Mouse (Mus musculus) liver, postnatal 0 days (tissue): ENCODE data around the gene Kat2a. TPM values are rescaled to one million over a fixed set of nuclear protein-coding genes. Genes with fewer than 3 reads are reported as not detected.
A peak's percentile ranks its signal among the peaks of the same experiment; 100 is the strongest.

ENCODE experiments used
- ATAC-seq: fragments of 200-750 bp; cut with Nextera tagmentation; 2 replicates; pipeline ENCODE4 v1.8.0; 2017; ENCODE audit warnings: mild to moderate bottlenecking, moderate library complexity
- DNase-seq: peaks from one replicate; pipeline ENCODE4 v3.0.0-alpha.2; 2016
- H3K27ac ChIP-seq: fragments of 300-500 bp; sonication (generic); 2 replicates; pipeline ENCODE4 v1.5.1; 2014; ENCODE audit warnings: antibody characterized with exemption, moderate library complexity, mild to moderate bottlenecking, low read depth
- H3K27me3 ChIP-seq: fragments of 300-500 bp; sonication (generic); 2 replicates; pipeline ENCODE4 v1.6.1; 2014; ENCODE audit warnings: low read length, control low read depth, mixed read lengths; ENCODE audit not compliant: insufficient read depth
- H3K36me3 ChIP-seq: fragments of 300-500 bp; sonication (generic); replicated peaks from 2 replicates; pipeline ENCODE4 v1.6.1; 2014; ENCODE audit warnings: mild to moderate bottlenecking, control low read depth, low read length, moderate library complexity, mixed read lengths; ENCODE audit not compliant: insufficient read depth
- H3K4me1 ChIP-seq: fragments of 300-500 bp; sonication (generic); 2 replicates; pipeline ENCODE4 v1.6.1; 2014; ENCODE audit warnings: antibody characterized with exemption, mild to moderate bottlenecking, control low read depth; ENCODE audit not compliant: insufficient read depth
- H3K4me2 ChIP-seq: fragments of 300-500 bp; sonication (generic); 2 replicates; pipeline ENCODE4 v1.6.1; 2014; ENCODE audit warnings: low read depth, mild to moderate bottlenecking, low read length, moderate library complexity, mixed read lengths
- H3K4me3 ChIP-seq: fragments of 300-500 bp; sonication (generic); 2 replicates; pipeline ENCODE4 v1.5.1; 2014; ENCODE audit warnings: low read depth, low read length
- H3K9ac ChIP-seq: fragments of 300-500 bp; sonication (generic); replicated peaks from 2 replicates; pipeline ENCODE4 v1.6.1; 2014; ENCODE audit warnings: mild to moderate bottlenecking, moderate library complexity
- H3K9me3 ChIP-seq: fragments of 300-500 bp; sonication (generic); 2 replicates; pipeline ENCODE4 v1.6.1; 2016; ENCODE audit warnings: mild to moderate bottlenecking, control low read depth, low read length, mixed read lengths
- CTCF ChIP-seq: sonication (generic); IDR thresholded peaks from 2 replicates; pipeline ENCODE4 v1.5.1; 2016; ENCODE audit warnings: antibody characterized with exemption, low read depth
- EP300 ChIP-seq: IDR thresholded peaks from 2 replicates; pipeline ENCODE4 v1.6.1; 2016; ENCODE audit warnings: antibody characterized with exemption, low read depth, mild to moderate bottlenecking
- WGBS: fragments of 180-500 bp; shearing (Covaris S2); extraction: QIAGEN DNeasy Blood & Tissue Kit; methylation state at CpG from one replicate; pipeline ENCODE4 v1.1.7; 2014; ENCODE audit not compliant: insufficient replicate concordance; 5-methylcytosine and 5-hydroxymethylcytosine counted together
- polyA plus RNA-seq: library from polyadenylated mRNA; unstranded; fragments of >200 nt; fragmentation: Nextera tagmentation; extraction: Ambion mirVana; gene quantifications from 2 replicates; pipeline ENCODE4 v1.2.1, GENCODE M21; 2015

Gene Kat2a
- polyA plus RNA-seq, 1 experiment from 2014 or later, result 9.2 TPM

GRCm38 (mm10) chr11:100738066-100738604 is 25.9 kb upstream of the Kat2a start, which contains the start of gene Rab5c:
Gene Rab5c, minus strand, starts transcription at chr11:100738215.
- H3K4me1 ChIP-seq, result peaks cover 33% of the 10 kb centered on the region
- WGBS, result under 1% methylated on average over 39 of the region's 39 CpGs
- TF ChIP-seq EP300 (peak; percentile 54; the same call in 1 of the 2 replicates), CTCF (0 out of 2 replicates have a peak, but pooled peaks have one; percentile 12)

GRCm38 (mm10) chr11:100737105-100737733 is 25.0 kb upstream of the Kat2a start:
- TF ChIP-seq CTCF (no peak), EP300 (no peak)
- Histone ChIP-seq H3K4me3 (peak overlapping the region; percentile 100), H3K4me2 (peak overlapping the region; percentile 82), H3K9me3 (no peaks in the 10 kb centered on the region), H3K27me3 (no peaks in the 10 kb centered on the region), H3K27ac (peak overlapping the region; percentile 97), H3K9ac (peak overlapping the region; percentile 100), H3K4me1 (peaks cover 33% of the 10 kb centered on the region), H3K36me3 (peaks cover 13% of the 10 kb centered on the region; the same call in 1 of the 2 replicates)
- under 1% methylated on average over 13 of the region's 13 CpGs for WGBS
- peak; percentile 45 for DNase-seq
- ATAC-seq, result peak; percentile 5; the same call in 1 of the 2 replicates

More at GRCm38 (mm10) chr11:100738066-100738604, 25.9 kb upstream of the Kat2a start, which contains the start of gene Rab5c:
- H3K4me2 ChIP-seq, result peak within 1 kb of the TSS; percentile 88
- DNase-seq, result peak; percentile 99
- no peaks in the 10 kb centered on the region for H3K27me3 ChIP-seq
- peak within 1 kb of the TSS; percentile 100 for H3K9ac ChIP-seq
- H3K36me3 ChIP-seq, result peaks cover 6% of the 10 kb centered on the region; the same call in 1 of the 2 replicates
- ATAC-seq, result peak; percentile 99
- no peaks in the 10 kb centered on the region for H3K9me3 ChIP-seq
- peak within 1 kb of the TSS; percentile 100 for H3K4me3 ChIP-seq
- H3K27ac ChIP-seq, result peak within 1 kb of the TSS; percentile 97

GRCm38 (mm10) chr11:100736746-100737080 is 24.4 kb upstream of the Kat2a start:
- H3K36me3 ChIP-seq, result peaks cover 15% of the 10 kb centered on the region; the same call in 1 of the 2 replicates
- DNase-seq (no peak), ATAC-seq (no peak)
- TF ChIP-seq CTCF (no peak), EP300 (no peak)
- 39% methylated on average over 4 of the region's 4 CpGs for WGBS
- peak overlapping the region; percentile 82 for H3K4me2 ChIP-seq
- no peaks in the 10 kb centered on the region for H3K27me3 ChIP-seq
- peak overlapping the region; percentile 100 for H3K9ac ChIP-seq
- H3K4me1 ChIP-seq, result peaks cover 35% of the 10 kb centered on the region
- H3K9me3 ChIP-seq, result no peaks in the 10 kb centered on the region
- peak overlapping the region; percentile 97 for H3K27ac ChIP-seq
- H3K4me3 ChIP-seq, result peak overlapping the region; percentile 100

DNA sequence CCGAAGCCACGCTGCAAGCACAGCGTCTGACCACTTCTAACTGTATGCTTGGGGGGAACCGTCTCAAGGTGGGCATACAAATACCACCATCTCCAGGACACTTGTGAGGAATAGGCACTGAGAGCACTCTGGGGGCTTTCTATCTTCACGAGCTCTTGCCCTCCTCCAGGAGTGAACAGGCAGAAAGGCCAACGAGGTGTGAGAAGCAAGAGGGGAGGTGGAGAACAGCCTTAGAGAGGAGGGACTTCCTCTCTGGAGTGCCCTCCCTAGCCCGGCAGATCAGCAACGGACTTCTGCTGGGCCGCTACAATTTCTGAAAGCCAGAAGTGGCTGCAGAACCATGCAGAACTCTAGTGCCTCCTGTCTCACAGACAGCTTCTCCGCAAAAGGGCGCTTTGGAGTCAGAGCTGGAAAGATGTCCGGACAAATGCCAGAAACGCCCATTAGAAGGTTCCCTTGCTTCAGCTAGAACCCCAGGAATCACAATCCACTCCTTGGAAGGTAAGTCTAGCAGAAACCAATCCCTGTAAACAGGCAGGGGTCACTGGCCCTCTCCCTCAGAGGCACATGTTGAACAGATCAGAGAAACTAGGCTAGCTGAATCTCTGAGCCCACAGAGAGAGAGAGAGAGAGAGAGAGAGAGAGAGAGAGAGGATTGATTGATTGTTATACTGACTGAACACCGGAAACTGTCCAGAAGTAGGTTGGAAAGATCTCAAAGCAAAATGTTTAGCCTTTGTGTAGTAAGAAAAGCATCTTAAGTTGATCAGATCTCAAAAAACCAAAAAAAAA is 23.9 kb upstream of the Kat2a start:
- H3K4me3 ChIP-seq, result peak overlapping the region; percentile 100
- peak overlapping the region; percentile 100 for H3K9ac ChIP-seq
- H3K4me2 ChIP-seq, result peak overlapping the region; percentile 82
- no peaks in the 10 kb centered on the region for H3K27me3 ChIP-seq
- DNase-seq, result peak; percentile 45
- H3K4me1 ChIP-seq, result peaks cover 40% of the 10 kb centered on the region
- peak overlapping the region; percentile 97 for H3K27ac ChIP-seq
- H3K9me3 ChIP-seq, result no peaks in the 10 kb centered on the region
- no peak for TF ChIP-seq CTCF
- no peak for TF ChIP-seq EP300
- ATAC-seq, result no peak
- 28% methylated on average over 14 of the region's 14 CpGs for WGBS
- peaks cover 15% of the 10 kb centered on the region; the same call in 1 of the 2 replicates for H3K36me3 ChIP-seq

GRCm38 (mm10) chr11:100735134-100735865 is 23.0 kb upstream of the Kat2a start:
- ATAC-seq (no peak), DNase-seq (no peak)
- Histone ChIP-seq H3K9ac (peak overlapping the region; percentile 100), H3K36me3 (peaks cover 15% of the 10 kb centered on the region; the same call in 1 of the 2 replicates), H3K9me3 (no peaks in the 10 kb centered on the region), H3K4me1 (peaks cover 48% of the 10 kb centered on the region), H3K27me3 (no peaks in the 10 kb centered on the region), H3K27ac (peak overlapping the region; percentile 97), H3K4me2 (peak overlapping the region; percentile 82), H3K4me3 (peak overlapping the region; percentile 100)
- TF ChIP-seq EP300 (no peak), CTCF (no peak)
- WGBS, result 75% methylated on average over 9 of the region's 9 CpGs
